Mouse (Mus musculus) spleen, embryonic (tissue): ENCODE data around the gene Wipf3.

ENCODE experiments used
- CTCF ChIA-PET: fragments of 350-600 bp; sonication (Branson Sonifier 250); formaldehyde crosslinking; loops from one replicate; lab custom pipeline; 2022; lab: Charles Lee

Gene Wipf3

GRCm38 (mm10) chr6:54432191-54432590 is 2.8 kb downstream of the Wipf3 start:
- CTCF ChIA-PET: no interaction called here

- CTCF ChIA-PET: no interaction called here
These were observed 3.6 kb downstream of the Wipf3 start for GRCm38 (mm10) chr6:54432806-54433545.

DNA sequence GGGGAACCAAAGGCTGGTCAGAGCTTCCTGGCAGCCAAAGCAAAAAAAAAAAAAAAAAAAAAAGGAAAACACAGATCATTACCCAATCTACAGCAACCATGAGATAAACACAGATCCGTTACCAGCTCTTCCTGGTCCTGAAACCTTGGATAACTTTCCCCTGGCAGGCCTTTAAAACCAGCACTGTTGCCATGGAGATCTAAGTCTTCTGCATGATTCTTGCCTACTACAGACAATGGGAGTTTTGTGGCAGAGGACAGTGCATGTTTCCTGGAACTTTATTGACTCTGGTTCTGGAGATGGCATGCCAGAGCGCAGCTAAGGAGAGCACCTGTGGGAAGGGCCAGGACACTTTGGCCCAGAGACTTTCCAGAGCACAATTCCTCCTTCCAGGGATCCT is 4.8 kb downstream of the Wipf3 start:
- CTCF ChIA-PET: interaction anchor here (0.6 kb wide), 1 partner anchor 1160 kb away, joined by 3 read pairs; no protein-coding TSS in a partner anchor

DNA sequence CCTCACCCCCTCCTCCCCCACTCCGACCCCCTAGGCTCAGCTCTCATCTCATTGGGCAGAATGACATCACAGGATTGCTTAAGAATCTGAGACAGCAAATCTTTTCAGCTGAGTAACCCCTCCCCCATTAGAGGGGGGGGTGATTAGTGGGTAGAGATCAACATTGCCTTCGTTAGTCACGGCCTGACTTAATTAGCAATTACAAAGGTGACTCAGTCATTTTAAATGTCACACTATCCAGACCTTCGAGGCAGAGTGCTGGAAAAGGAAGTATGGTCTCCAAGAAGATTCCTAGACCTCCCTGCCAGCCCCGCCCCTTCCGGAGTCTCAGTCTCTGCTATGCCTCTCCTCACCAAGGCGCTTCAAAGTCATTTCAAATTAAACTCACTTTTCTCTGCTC is 6.3 kb downstream of the Wipf3 start:
- CTCF ChIA-PET: no interaction called here

DNA sequence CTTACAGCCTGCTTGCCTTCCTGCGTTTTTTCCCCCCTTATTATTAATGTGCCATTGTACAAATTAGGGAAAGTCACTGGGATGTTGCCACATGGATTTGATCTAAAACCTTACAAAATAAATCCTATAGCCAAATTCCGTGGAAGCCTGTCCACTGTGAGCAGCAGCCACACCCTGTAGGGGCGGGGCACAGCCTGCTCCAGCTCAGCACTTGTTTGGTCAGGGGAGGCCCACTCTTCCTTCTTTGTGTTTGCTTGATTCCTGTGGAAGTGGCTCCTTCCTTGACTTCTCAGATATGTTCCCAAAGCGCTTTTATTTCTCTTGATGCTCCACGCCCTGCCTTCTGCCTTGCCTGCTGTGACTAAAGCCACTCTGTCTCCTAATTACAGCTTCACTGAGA is 6.9 kb downstream of the Wipf3 start:
- CTCF ChIA-PET: no interaction called here

DNA sequence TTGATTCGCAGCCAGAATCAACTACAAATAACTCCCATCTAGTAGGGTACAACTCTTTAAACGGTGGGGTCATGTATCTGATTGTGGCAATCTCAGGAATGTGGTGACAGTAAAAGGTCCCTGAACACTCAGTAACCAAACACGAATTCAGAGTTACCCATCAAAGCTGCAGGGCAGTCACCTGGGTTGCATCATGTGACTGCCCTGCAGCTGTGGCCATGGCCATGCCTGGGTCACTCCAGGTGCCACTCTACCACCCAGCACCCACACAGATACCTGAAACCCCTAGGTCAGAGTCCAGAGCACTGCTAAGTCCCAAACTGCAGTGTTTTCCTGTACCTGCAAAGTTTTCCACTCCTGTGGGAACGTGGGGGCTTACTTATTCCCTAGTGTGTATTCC is 9.1 kb downstream of the Wipf3 start:
- CTCF ChIA-PET: no interaction called here

GRCm38 (mm10) chr6:54440658-54441057 is 11.3 kb downstream of the Wipf3 start:
- CTCF ChIA-PET: no interaction called here

DNA sequence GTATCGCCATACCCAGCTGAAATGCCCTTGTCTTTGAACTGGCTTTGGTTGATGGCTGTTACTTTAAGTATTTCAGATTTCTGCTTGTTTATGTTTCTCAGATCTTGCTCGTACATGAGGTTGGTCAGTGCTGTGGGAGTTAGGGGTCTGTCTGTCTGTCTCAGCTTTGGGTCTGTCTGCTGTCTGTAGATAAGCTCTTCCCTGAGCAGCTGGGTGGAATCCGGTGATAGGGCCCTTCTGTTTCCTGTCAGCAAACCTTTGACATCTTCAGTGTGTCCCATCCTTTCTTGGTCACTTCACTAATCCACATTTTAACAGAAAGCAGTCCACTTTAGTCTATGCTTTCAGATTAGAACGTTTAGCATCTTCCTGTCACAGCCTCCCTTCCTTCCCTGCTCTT is 14.3 kb downstream of the Wipf3 start:
- CTCF ChIA-PET: no interaction called here

GRCm38 (mm10) chr6:54444086-54444485 is 14.7 kb downstream of the Wipf3 start:
- CTCF ChIA-PET: no interaction called here

DNA sequence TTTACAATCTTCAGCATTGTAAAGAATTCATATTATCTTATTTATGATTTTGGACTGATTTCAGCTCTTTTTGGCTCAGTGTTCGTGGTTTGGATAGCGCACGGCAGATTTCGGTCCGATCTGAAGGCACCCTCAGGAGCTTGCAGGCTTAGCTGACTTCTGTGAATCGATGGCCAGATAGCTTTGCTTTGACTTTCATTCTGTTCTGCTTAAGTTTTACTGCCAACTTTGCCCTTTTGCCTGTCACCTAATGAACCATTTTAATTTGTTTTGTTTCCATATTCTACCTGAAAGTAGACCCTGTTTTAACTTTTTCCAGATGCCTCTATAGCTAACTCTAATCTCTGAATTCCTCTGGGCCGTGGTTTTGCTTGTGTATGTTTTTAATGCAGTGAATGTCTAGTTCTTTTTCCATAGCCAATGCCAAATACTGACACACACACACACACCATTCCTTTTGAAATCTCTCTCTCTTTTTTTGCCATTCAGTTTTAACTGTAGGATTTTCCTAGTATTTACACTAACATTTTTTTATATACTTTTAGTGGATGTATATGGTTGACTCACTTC is 15.9 kb downstream of the Wipf3 start:
- CTCF ChIA-PET: no interaction called here

GRCm38 (mm10) chr6:54447353-54447752 is 17.9 kb downstream of the Wipf3 start:
- CTCF ChIA-PET: no interaction called here

GRCm38 (mm10) chr6:54459661-54460060 is 30.3 kb downstream of the Wipf3 start:
- CTCF ChIA-PET: no interaction called here

DNA sequence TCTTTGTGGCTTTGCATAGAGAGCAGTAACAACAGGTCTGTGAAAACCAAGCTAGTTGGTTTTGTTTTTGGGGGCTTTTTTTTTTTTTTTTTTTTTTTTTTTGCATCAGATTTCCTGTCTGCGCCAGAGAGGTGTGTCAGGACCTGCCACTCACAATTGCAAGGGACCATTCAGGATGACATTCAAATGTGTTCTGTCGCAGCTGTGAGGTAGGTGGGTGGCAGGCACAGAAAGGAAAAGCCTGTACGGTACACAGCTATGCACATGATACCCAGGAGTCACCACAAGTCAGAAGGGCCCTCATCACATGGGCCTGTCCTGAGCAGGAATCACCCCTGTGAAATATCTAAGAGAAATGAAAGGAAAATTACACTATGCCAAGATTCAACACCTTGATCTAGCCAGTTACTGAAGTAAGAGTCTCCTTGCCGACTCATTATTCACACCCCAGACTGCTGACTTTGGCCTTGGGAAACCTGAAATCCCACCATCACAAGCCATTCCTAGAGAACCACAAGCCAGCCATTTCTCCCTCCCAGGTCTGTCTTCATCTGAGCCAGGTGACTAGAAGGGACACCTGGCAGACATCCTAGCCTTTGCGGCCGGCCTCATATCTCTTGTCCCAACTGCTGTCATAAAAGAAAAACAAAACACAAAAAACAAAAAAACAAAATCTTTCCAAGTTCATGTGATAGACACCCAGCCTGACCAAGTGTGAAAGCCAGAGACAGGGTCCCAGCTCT is 30.9 kb downstream of the Wipf3 start:
- CTCF ChIA-PET: no interaction called here

GRCm38 (mm10) chr6:54460915-54461671 is 31.7 kb downstream of the Wipf3 start:
- CTCF ChIA-PET: no interaction called here

- CTCF ChIA-PET: no interaction called here
These were observed 33.4 kb downstream of the Wipf3 start for GRCm38 (mm10) chr6:54462766-54463165.

- CTCF ChIA-PET: no interaction called here
These were observed 34.5 kb downstream of the Wipf3 start for GRCm38 (mm10) chr6:54463701-54464458.

GRCm38 (mm10) chr6:54464926-54465325 is 35.5 kb downstream of the Wipf3 start:
- CTCF ChIA-PET: no interaction called here

DNA sequence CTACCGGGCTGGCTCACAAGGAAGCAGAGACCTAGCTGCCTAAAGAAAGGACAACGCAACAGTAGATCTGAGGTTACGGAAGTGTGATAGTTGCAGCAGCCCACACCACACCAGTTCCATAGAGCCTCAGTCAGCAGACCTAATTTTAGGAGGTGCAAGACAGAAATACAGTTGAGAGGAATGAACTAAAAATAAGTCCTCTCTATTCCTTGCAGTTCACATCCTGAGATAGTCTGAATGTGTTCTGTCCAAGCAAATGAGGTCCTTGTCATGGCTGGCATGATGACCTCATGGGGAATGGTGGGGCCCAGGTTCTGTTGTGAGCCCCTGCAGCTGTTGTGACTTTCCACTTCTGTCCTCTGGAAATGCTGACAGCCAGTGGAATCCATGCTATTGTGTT is 38.0 kb downstream of the Wipf3 start:
- CTCF ChIA-PET: no interaction called here

DNA sequence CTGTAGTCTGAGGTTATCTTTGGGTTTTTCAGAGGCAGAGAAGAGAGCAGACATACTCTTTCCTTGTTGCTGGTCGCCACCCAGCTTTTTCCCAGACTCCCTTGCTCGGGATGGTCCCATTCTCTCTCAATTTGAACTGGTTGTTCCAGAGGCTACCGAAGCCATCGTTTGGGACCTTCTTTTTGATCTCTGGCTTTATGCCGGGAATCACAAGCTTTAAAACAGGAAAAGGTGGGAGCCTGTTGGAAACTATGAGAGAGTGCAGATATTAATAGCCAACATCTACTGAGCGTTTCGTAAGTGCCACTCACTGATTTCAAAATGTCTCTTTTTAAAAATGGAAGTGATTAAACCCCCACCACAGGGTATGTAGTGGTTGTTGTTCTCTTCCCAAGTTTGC is 42.5 kb downstream of the Wipf3 start:
- CTCF ChIA-PET: no interaction called here

- CTCF ChIA-PET: no interaction called here
These were observed 43.7 kb downstream of the Wipf3 start for GRCm38 (mm10) chr6:54472846-54473715.
